Mouse (Mus musculus) lung, postnatal 10 days (tissue): ENCODE results near the gene Sh2d7.

Source experiments
- DNase-seq: peaks from one replicate; pipeline ENCODE4 v3.0.0; 2021

The Sh2d7 gene

GRCm38 (mm10) chr9:54538684-54539083 lies at the start of gene Sh2d7:
Sh2d7 (plus strand) TSS chr9:54538984.
- no peak for DNase-seq

- DNase-seq = no peak
Observed at GRCm38 (mm10) chr9:54489599-54489998, 49.2 kb upstream of the Sh2d7 start.

GRCm38 (mm10) chr9:54490431-54490830 lies 48.4 kb upstream of the Sh2d7 start:
- no peak for DNase-seq

- no peak for DNase-seq
Observed at GRCm38 (mm10) chr9:54499291-54499690, 39.5 kb upstream of the Sh2d7 start.

GRCm38 (mm10) chr9:54499791-54500190 lies 39.0 kb upstream of the Sh2d7 start:
- no peak for DNase-seq

- no peak for DNase-seq
Observed at GRCm38 (mm10) chr9:54500832-54501452, 37.8 kb upstream of the Sh2d7 start.

GRCm38 (mm10) chr9:54501453-54502110 lies 37.2 kb upstream of the Sh2d7 start, which contains the start of gene Dmxl2:
Dmxl2 (minus strand) TSS chr9:54501626.
- DNase-seq = peak; percentile 94

GRCm38 (mm10) chr9:54502111-54502495 lies 36.7 kb upstream of the Sh2d7 start:
- DNase-seq = no peak

- no peak for DNase-seq
Observed at GRCm38 (mm10) chr9:54502873-54503272, 35.9 kb upstream of the Sh2d7 start.

- no peak for DNase-seq
Observed at GRCm38 (mm10) chr9:54515991-54516390, 22.8 kb upstream of the Sh2d7 start.

- DNase-seq = no peak
Observed at GRCm38 (mm10) chr9:54518921-54519320, 19.9 kb upstream of the Sh2d7 start.

- DNase-seq = no peak
Observed at GRCm38 (mm10) chr9:54520286-54520685, 18.5 kb upstream of the Sh2d7 start.

GRCm38 (mm10) chr9:54527694-54528093 lies 11.1 kb upstream of the Sh2d7 start:
- no peak for DNase-seq

GRCm38 (mm10) chr9:54529950-54530349 lies 8.8 kb upstream of the Sh2d7 start:
- no peak for DNase-seq

- DNase-seq = no peak
Observed at GRCm38 (mm10) chr9:54530836-54531235, 7.9 kb upstream of the Sh2d7 start.

- no peak for DNase-seq
Observed at GRCm38 (mm10) chr9:54531421-54531820, 7.4 kb upstream of the Sh2d7 start.

GRCm38 (mm10) chr9:54532926-54533325 lies 5.9 kb upstream of the Sh2d7 start:
- DNase-seq = no peak

- DNase-seq = peak; percentile 35
Observed at GRCm38 (mm10) chr9:54533975-54534374, 4.8 kb upstream of the Sh2d7 start.

GRCm38 (mm10) chr9:54536236-54536635 lies 2.5 kb upstream of the Sh2d7 start:
- no peak for DNase-seq

GRCm38 (mm10) chr9:54537030-54537429 lies 1.8 kb upstream of the Sh2d7 start:
- no peak for DNase-seq

GRCm38 (mm10) chr9:54537480-54537879 lies 1.3 kb upstream of the Sh2d7 start:
- DNase-seq = no peak

GRCm38 (mm10) chr9:54538244-54538643 lies 540 bp upstream of the Sh2d7 start:
- DNase-seq = no peak

- DNase-seq = no peak
Observed at GRCm38 (mm10) chr9:54540801-54541200, 2.0 kb downstream of the Sh2d7 start.

- DNase-seq = no peak
Observed at GRCm38 (mm10) chr9:54544212-54544953, 5.6 kb downstream of the Sh2d7 start.
